Mouse (Mus musculus) hindbrain, postnatal 0 days (tissue): ENCODE results near the gene Mtf1. TPM values are rescaled to one million over a fixed set of nuclear protein-coding genes. Genes with fewer than 3 reads are reported as not detected.

Experiments
- ATAC-seq: fragments of 200-750 bp; cut with Nextera tagmentation; 2 replicates; pipeline ENCODE4 v1.8.0; 2017; ENCODE audit warnings: mild to moderate bottlenecking, moderate TSS enrichment, moderate library complexity
- DNase-seq: peaks from one replicate; pipeline ENCODE4 v3.0.0-alpha.2; 2015; ENCODE audit warnings: low spot score
- H3K27ac ChIP-seq: fragments of 300-500 bp; sonication (generic); 2 replicates; pipeline ENCODE4 v1.5.1; 2014; ENCODE audit warnings: mild to moderate bottlenecking
- H3K27me3 ChIP-seq: fragments of 300-500 bp; sonication (generic); 2 replicates; pipeline ENCODE4 v1.6.1; 2014; ENCODE audit warnings: low read length, mixed read lengths; ENCODE audit not compliant: insufficient read depth
- H3K36me3 ChIP-seq: fragments of 300-500 bp; sonication (generic); 2 replicates; pipeline ENCODE4 v1.6.1; 2014; ENCODE audit warnings: low read length, mixed read lengths; ENCODE audit not compliant: insufficient read depth
- H3K4me1 ChIP-seq: fragments of 300-500 bp; sonication (generic); 2 replicates; pipeline ENCODE4 v1.6.1; 2014; ENCODE audit warnings: antibody characterized with exemption, low read length, mixed read lengths; ENCODE audit not compliant: insufficient read depth
- H3K4me2 ChIP-seq: fragments of 300-500 bp; sonication (generic); 2 replicates; pipeline ENCODE4 v1.6.1; 2014; ENCODE audit warnings: low read depth, mild to moderate bottlenecking, low read length, moderate library complexity, mixed read lengths
- H3K4me3 ChIP-seq: fragments of 300-500 bp; sonication (generic); 2 replicates; pipeline ENCODE4 v1.5.1; 2014; ENCODE audit warnings: low read length
- H3K9ac ChIP-seq: fragments of 300-500 bp; sonication (generic); replicated peaks from 2 replicates; pipeline ENCODE4 v1.6.1; 2014; ENCODE audit warnings: mild to moderate bottlenecking, low read length, moderate library complexity, mixed read lengths
- H3K9me3 ChIP-seq: fragments of 300-500 bp; sonication (generic); 2 replicates; pipeline ENCODE4 v1.6.1; 2016; ENCODE audit warnings: low read length, mixed read lengths
- CTCF ChIP-seq: IDR thresholded peaks from 2 replicates; pipeline ENCODE4 v1.5.1; 2016; ENCODE audit warnings: antibody characterized with exemption, control low read depth, low read depth
- WGBS: fragments of 180-500 bp; shearing (Covaris S2); extraction: QIAGEN DNeasy Blood & Tissue Kit; methylation state at CpG from one replicate; pipeline ENCODE4 v1.1.7; 2014; 5-methylcytosine and 5-hydroxymethylcytosine counted together
- polyA plus RNA-seq: library from polyadenylated mRNA; unstranded; fragments of >200 nt; fragmentation: Nextera tagmentation; extraction: Ambion mirVana; gene quantifications from 2 replicates; pipeline ENCODE4 v1.2.1, GENCODE M21; 2015
- total RNA-seq: library from RNA; depleted of rRNA; stranded (reverse); fragments of >200 nt; gene quantifications from 2 replicates; pipeline ENCODE4 v1.2.3, GENCODE M21; 2014; rRNA removed

Gene Mtf1
- 7.7 and 17.3 TPM in 2 replicates for total RNA-seq
- polyA plus RNA-seq: 23.4 and 24.7 TPM in 2 replicates

DNA sequence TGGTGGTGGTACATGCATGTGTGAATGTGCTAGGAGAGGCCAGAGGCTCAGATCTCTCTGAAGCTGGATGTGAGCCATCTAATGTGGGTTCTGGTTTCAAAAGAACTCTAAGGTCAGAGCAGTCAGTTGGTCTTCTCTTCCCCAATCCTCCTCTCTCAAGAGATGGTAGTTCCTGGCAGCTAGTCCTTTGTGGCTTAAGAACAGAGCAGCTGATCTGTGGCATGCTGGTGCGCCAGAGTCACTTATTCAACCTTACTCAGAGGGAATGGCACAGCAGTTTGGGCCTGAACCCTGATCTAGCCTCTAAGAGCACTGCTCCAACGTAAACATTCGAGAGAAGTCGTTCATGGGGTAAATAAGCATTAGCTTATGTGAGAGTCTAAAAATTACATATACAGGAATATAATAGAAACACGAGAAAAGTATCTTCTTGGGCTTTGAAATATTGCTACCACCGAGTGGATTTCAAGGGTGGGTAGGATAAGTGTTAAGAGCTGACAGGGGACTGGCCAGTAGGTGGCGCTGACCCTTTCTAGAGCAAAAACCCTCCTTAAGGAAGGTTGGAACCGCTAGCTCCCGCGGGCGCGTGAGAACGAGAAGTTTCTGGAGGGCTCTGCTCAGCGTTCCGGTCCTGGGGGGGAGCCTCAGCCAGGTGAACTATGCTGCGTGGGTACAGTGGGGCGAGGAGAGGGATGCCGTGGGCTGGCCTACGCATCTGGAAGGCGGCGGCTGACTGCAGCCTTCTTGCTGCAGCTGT lies at the start of gene Mtf1:
Gene Mtf1 (plus strand): TSS at position 553 of the 757 bp plus-strand sequence.
- WGBS: 3% methylated on average over 21 of the region's 21 CpGs
- peaks cover 24% of the 10 kb centered on the region; the same call in 1 of the 2 replicates for H3K36me3 ChIP-seq
- no peaks in the 10 kb centered on the region for H3K9me3 ChIP-seq
- ATAC-seq (peak; percentile 80), DNase-seq (peak; percentile 96)
- peak within 1 kb of the TSS; percentile 81 for H3K4me2 ChIP-seq
- peak; percentile 86 for TF ChIP-seq CTCF
- H3K4me1 ChIP-seq: no peaks in the 10 kb centered on the region; the same call in 1 of the 2 replicates
- H3K27me3 ChIP-seq: no peaks in the 10 kb centered on the region
- peak within 1 kb of the TSS; percentile 92 for H3K27ac ChIP-seq
- H3K9ac ChIP-seq: peak within 1 kb of the TSS; percentile 65
- H3K4me3 ChIP-seq: peak within 1 kb of the TSS; percentile 81

DNA sequence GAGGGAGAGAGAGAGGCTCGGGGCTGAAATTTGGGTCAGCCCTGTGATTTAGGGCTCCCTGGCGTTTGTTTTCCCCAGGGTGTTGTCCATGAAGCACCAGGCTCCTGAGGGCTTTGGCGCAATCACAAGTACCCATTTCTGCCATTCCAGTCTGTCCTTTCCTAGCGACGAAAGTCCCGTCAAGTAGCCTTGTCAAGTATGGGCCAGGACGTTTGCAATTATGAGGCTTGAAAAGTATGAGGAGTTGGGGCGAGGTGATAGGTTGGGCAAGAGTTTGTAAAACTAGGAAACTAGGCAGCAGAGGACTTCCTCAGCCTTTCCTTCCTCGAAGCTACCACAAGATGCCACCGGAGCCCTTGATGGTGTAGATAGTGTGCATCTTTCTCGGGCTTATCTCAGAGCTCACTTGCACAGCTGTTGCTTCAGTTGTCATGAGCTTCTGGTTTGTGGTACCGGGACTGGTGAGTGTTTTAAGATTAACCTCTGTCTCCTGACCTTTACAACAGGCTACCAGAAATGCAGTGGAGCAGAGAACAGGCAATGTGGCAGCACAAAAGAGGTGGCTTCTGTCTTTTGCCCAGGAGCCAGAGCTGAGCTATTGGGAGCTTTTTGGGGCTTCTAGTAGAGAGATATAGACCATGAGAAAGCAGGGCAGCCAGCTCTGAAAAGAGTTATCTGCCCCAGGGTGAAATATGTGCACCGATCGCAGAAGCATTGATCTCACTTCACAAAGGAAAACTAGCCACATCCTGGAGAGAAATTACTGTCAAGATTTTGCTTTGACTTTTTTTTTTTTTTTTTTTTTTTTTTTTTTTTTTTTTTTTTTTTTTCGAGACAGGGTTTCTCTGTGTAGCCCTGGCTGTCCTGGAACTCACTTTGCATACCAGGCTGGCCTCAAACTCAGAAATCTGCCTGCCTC lies 49.4 kb upstream of the Mtf1 start:
- H3K4me3 ChIP-seq: peak overlapping the region; percentile 69
- 21% methylated on average over 15 of the region's 15 CpGs for WGBS
- peak overlapping the region; percentile 64 for H3K9ac ChIP-seq
- H3K27me3 ChIP-seq: no peaks in the 10 kb centered on the region
- TF ChIP-seq CTCF: no peak
- no peaks in the 10 kb centered on the region for H3K9me3 ChIP-seq
- peaks cover 10% of the 10 kb centered on the region for H3K4me1 ChIP-seq
- peak overlapping the region; percentile 99 for H3K4me2 ChIP-seq
- ATAC-seq (no peak), DNase-seq (no peak)
- peaks cover 2% of the 10 kb centered on the region; the same call in 1 of the 2 replicates for H3K36me3 ChIP-seq
- no peak overlapping the region for H3K27ac ChIP-seq

DNA sequence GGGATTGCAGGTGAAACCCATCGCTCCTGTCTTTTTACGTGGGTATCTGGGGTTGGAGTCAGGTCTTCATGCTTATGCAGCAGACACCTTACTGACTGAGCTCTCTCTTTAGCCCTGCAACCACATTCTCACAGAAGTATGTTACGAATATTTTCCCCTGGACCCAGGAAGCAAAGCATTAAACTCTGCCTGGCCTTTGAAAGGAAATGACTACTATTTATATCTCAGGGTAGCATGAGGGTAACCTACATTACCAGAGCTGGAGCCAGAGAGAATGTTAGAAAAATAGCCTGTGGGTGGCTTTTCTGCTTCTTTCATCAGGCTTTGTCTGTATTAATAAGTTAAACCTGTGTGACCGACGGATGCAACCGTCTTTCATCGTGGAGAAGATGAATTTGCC lies 46.4 kb upstream of the Mtf1 start:
- Histone ChIP-seq H3K4me1 (peaks cover 10% of the 10 kb centered on the region), H3K36me3 (no peaks in the 10 kb centered on the region), H3K9me3 (no peaks in the 10 kb centered on the region), H3K4me2 (no peak overlapping the region), H3K9ac (no peak overlapping the region), H3K4me3 (no peak overlapping the region), H3K27me3 (no peaks in the 10 kb centered on the region), H3K27ac (no peak overlapping the region)
- ATAC-seq (no peak), DNase-seq (no peak)
- 60% methylated on average over 7 of the region's 7 CpGs for whole genome bisulfite sequencing
- no peak for TF ChIP-seq CTCF

DNA sequence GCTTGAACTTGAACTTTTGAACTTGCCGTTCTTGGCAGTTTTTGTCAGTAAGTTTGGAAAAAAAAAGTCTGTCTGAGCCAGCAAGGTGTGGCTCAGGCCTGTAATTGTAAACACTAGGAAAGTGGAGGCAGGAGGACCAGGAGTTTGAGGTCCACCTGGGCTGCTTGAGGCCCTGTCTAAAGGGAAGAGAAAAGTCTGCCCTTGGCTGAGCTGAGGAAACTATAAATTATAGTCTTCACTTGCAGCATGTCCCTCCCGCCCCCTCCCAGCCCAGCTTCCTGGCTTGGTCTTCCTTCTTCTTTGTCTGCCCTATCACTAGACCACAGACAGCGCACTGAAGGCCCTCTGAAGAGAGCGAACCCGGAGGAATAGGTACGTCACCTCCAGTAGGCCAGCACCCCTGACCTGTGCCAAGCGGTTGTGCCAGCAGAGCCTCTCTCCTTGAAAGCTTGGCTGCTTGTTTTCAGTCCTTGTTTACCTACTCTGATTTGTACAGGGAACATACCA lies 42.5 kb upstream of the Mtf1 start:
- no peak overlapping the region for H3K27ac ChIP-seq
- no peak for TF ChIP-seq CTCF
- no peak for ATAC-seq

DNA sequence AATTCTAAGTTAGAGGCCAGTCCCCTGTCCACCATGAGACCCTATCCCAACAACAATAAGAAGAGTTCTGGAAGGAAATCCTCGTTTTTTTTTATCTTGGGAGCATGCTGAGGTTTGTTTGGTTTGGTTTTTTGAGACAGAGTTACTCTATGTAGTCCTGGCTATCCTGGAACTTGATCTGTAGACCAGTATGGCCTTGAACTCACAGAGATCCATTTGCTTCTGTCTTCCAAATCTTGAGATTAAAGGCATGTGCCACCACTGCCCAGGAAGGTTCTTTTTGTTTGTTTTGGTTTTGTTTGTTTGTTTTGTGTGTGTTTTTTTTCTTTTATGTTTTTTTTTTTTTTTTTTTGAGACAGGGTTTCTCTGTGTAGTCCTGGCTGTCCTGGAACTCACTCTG lies 40.7 kb upstream of the Mtf1 start:
- 58% methylated on average over 1 of the region's 1 CpGs for WGBS

More for the DNA sequence above, 42.5 kb upstream of the Mtf1 start:
- Histone ChIP-seq H3K4me1 (no peaks in the 10 kb centered on the region), H3K4me3 (no peak overlapping the region), H3K4me2 (no peak overlapping the region), H3K36me3 (no peaks in the 10 kb centered on the region), H3K9ac (no peak overlapping the region), H3K27me3 (no peaks in the 10 kb centered on the region), H3K9me3 (no peaks in the 10 kb centered on the region)
- DNase-seq: no peak
- 86% methylated on average over 7 of the region's 7 CpGs for WGBS

DNA sequence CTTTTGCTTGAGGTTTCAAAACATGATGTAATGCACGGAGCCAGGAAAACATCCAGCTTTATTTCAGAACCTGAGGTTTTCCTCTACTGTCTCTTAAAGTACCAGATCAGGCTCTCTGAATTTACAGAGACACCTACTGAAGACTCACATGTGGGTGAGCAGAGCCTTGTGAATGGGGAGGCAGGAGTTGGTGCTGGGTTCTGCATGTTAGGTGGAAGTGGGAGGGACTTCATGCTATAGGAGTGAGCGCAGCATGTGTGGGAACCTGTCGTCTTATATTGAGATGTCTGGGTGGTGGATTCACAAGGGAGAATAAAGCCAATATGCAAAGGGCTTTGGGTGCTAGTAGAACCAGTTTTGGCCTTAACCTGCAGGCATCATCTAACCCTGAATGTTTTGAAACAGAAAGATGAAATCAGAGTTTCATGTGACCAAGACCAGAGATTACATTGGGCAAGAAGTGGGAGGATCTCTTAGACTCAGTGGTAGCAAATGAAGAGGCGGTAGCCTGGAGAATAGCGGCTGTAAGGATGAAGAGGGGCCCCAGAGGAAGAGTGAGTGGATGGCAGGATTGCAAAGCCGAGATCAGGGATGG lies 38.9 kb upstream of the Mtf1 start:
- DNase-seq (no peak), ATAC-seq (no peak)
- WGBS: 89% methylated on average over 6 of the region's 6 CpGs
- no peaks in the 10 kb centered on the region for H3K4me1 ChIP-seq
- no peaks in the 10 kb centered on the region for H3K27me3 ChIP-seq
- no peak overlapping the region for H3K4me2 ChIP-seq
- H3K36me3 ChIP-seq: no peaks in the 10 kb centered on the region
- no peak overlapping the region for H3K4me3 ChIP-seq
- no peak overlapping the region for H3K9ac ChIP-seq
- no peak overlapping the region for H3K27ac ChIP-seq
- no peak for TF ChIP-seq CTCF
- no peaks in the 10 kb centered on the region for H3K9me3 ChIP-seq

More for the DNA sequence above, 40.7 kb upstream of the Mtf1 start:
- no peak for TF ChIP-seq CTCF
- Histone ChIP-seq H3K9me3 (no peaks in the 10 kb centered on the region), H3K36me3 (no peaks in the 10 kb centered on the region), H3K4me2 (no peak overlapping the region), H3K4me3 (no peak overlapping the region), H3K27ac (no peak overlapping the region), H3K9ac (no peak overlapping the region), H3K4me1 (no peaks in the 10 kb centered on the region), H3K27me3 (no peaks in the 10 kb centered on the region)
- ATAC-seq (no peak), DNase-seq (no peak)
